Mouse (Mus musculus): ENCODE data around the gene Atg16l2. TPM values are rescaled to one million over a fixed set of nuclear protein-coding genes. Genes with fewer than 3 reads are reported as not detected.

Atg16l2 gene
- 1 to 10 TPM; 5.7 to 7.3 TPM for total RNA-seq (2021)
- long read RNA-seq, experiment 1, full-length matches to known transcripts: 2 of 9 reads
- long read RNA-seq, experiment 1, partial matches to known transcripts: 0 of 9 reads
- long read RNA-seq, experiment 1, other reads (novel, unspliced or antisense): 7 of 9 reads
- long read RNA-seq, experiment 2, partial matches to known transcripts: 0 of 1 reads
- long read RNA-seq, experiment 2, other reads (novel, unspliced or antisense): 1 of 1 reads

DNA sequence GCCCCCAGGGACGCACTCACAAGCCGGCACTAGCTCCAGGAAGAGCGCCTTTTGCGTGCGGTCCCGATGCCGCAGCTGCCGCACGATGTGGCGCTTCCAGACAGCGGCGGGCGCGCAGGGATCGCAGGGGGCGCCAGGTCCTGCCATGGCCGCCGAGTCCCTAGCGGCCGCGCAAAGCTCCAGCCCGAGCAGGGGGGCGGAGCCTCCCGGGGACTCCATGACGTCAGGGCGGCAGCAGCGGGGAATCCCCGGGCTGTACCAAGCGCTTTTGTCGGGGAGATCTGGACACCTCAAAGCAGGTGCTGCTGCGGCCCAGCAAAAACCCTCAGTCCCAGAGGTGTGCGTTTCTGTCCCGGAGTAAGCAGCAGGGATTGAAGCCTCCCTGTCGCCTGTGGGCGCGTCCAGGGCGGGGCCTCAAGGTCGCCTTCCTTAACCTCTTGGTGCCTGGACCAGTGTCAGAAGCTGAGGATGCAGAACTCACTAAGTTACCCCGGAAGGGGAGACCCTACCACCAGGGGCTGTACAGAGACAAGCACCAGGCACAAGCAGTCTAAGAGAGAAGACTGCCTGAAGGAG, at the start of gene Atg16l2:
Gene Atg16l2 (minus strand): TSS at position 371 of the 576 bp plus-strand sequence.
- intact Hi-C loops (cut with DNase I; ENCODE audit: low total_unique reads): no loop called here
- peak; percentile 91 for DNase-seq

DNA sequence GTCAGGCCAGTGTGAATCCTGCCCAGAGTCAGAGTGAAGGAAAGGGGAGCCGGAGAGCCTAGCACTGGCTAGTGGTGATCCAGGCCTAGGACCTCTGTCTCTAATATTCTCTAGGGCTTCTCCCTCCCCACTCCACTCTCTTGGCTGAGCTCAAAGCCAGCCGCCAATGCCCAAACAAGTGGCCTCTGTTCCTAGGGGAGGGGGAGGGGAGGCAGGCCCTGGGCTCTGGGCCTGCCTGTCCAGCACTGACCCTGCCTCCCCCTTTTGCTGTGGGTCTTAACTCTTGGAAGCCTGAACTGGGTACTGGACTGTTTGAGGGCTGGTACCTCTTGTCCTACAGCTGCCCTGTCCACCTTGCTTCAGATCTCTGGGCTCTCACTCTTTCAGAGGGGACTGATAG, 47.8 kb upstream of the Atg16l2 start:
- no peak for DNase-seq
- intact Hi-C loops (cut with DNase I; ENCODE audit: low total_unique reads): no loop called here

DNA sequence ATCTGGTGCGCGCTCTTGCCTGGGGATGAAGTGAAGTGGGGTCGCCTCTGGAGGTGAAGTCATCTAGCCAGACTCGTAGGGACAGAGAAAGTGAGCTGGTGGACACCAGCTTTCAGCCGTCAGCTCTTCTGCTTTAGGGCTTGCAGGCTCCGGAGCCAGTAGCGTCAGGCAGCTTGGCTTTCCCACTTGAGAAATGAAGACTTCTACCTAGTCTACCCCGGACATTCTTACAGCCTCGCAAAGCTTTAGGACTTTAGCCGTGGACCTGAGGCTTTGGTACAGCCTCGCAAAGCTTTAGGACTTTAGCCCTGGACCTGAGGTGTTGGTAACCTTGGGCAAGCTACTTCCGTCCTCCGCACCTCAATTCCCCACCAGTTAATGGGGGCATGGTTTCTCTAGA, 46.3 kb upstream of the Atg16l2 start:
- DNase-seq: no peak
- intact Hi-C loops (cut with DNase I; ENCODE audit: low total_unique reads): no loop called here

DNA sequence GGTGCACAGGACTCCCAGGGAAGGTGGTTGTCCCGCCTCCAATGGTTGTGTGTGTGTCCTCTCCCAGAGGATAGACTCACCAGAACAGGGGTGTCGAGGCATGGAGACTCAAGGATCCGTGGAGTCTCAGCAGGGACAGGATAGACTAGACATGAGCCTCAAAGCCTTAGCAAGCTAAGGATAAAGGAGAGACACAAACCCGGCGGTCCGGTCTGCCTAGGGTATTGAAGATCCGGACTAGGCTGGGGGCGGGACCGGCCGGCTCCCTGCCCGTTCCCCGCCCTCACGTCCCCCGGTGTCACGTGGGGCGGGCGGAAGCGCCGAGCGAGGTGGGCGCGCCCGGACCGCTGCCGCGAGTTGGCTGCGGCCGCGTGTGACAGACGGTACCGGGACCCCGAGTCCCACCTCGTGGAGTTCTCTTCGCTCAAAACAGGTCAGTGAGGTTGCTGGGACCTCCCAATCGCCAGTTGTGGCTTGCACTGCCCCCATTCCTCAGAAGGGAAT, 45.8 kb upstream of the Atg16l2 start, which contains the start of gene Arap1:
Gene Arap1 (plus strand): TSS at position 301 of the 504 bp plus-strand sequence.
- intact Hi-C loops (cut with DNase I; ENCODE audit: low total_unique reads): no loop called here
- peak; percentile 67 for DNase-seq

DNA sequence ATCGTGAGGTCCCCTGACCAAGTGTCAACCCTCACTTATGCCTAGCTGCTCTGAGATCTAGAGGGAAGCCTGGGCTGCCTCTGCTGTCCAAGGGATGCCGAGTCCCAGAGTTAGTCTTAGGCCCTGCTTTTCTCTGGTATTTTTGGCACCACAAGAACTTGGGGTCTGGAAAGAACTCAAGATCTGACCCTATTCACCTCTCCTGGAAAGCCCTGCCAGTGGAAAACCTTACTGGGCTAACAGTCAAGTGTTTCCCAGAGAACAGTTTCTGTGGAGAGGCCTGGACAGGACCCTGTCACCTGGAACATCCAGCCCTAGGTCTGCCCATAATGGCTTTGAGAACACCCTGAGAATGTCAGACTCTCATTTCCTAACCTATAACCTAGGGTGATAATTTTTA, 44.9 kb upstream of the Atg16l2 start:
- no peak for DNase-seq
- intact Hi-C loops (cut with DNase I; ENCODE audit: low total_unique reads): no loop called here

DNA sequence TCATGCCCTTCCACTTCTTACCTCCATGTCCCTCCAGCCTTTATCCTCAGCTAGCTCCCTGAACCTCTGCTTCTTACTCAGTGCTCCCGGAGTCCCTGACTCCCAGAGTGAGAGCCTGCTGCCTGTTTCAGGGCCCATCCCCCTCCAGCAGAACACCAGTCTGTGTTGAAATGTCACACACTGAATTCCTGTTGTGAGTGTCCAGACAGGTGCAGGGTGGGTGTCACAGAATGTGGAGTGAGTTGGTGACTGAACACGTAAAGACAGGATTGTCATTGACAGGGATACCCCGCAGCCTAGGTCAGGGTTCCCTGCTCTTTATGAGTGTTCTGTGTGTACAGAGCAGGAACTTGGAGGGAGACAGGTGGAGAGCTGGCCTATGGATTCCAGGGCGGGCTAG, 42.8 kb upstream of the Atg16l2 start:
- intact Hi-C loops (cut with DNase I; ENCODE audit: low total_unique reads): no loop called here
- no peak for DNase-seq

DNA sequence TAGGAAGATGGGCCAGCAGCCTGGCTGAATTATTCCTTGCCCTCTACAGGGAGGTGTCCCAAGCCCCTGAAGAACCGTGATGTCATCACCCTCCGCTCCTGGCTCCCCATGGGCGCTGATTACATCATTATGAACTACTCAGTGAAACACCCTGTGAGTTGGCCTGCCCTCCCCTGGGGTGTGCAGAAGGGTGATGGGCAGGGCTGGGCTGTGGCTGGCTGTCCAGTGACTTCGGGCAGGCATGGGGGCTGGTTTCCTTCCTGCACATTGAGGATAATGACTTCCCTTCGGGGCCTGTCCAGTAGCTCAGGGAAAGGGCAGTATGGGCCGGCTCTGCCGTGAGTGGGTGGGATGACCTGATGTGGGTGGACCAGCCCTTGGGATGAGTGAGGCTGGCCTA, 41.1 kb upstream of the Atg16l2 start:
- DNase-seq: no peak
- intact Hi-C loops (cut with DNase I; ENCODE audit: low total_unique reads): no loop called here

DNA sequence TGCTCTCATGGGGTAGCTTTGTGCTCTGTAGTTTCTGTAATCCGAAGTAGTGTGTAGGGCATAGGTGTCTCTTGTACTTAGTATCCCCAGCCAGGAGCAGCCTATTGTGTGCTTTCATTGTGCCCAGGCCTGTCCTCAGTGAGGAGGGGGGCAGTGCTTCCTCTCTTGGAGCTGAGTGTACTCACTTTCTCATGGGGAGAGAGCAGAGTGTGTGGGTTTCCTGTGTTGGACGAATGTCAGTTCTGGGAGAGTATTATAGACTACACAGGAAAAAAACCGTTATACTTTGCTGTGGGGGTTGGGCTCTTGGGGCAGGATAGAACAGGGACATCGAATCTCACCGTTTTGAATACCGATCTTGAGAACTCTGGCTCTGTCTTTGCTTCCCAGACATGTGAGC, 39.4 kb upstream of the Atg16l2 start:
- DNase-seq: no peak
- intact Hi-C loops (cut with DNase I; ENCODE audit: low total_unique reads): no loop called here

DNA sequence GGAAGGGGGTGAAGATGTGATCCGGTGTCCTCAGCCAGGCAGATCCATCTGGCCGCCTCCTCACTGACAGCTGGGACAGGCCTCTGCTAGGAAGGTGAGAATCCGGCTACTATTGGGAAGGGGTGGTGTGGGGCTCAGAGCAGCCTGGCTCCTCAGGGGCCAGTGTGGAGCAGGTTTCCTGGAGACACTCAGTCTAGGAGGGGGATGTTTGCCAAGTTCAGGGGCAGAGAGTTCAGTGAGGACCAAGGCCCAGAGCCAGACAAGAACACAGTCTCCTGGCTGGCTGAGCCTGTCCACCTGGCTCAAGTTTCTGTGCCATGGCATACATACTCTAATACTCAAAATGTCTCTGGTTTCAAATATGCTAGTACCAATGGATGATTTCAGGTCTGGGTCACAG, 35.4 kb upstream of the Atg16l2 start:
- intact Hi-C loops (cut with DNase I; ENCODE audit: low total_unique reads): no loop called here
- no peak for DNase-seq

DNA sequence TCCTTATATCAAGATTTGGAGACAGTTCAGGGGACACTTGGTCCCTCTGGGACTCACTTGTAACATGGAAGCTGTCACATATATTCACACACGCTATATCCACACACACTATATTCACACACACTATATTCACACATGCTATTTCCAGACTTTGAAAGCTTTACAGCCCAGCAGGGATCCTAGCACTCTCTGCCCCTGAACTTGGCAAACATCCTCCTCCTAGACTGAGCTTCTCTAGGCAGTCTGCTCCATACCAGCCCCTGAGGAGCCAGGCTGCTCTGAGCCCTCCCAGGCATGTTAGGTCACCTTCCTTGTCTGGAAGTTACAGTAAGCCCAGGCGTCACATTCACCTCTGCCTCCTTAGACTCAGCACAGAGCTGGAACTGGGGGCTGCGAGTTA, 34.6 kb upstream of the Atg16l2 start:
- intact Hi-C loops (cut with DNase I; ENCODE audit: low total_unique reads): no loop called here
- DNase-seq: no peak

DNA sequence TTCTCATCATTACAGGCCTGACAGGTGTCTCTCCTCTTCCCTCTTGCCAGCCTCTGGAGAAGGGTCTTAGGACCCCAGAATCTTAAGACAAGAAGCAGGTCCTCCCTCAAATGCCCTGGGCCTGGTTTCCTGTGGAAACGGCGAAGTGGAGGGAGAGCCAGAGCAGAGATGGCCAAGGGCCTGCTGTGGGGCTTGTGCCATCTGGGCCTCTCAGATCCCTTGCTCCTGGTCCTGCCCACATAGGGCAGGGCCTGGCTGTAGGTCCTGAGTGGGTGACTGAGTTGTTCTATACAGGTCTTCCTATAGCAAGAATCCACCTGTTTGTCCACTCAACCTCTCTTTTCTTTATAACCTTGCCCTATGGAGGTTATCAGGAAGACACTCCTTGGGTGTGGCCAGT, 33.2 kb upstream of the Atg16l2 start:
- no peak for DNase-seq
- intact Hi-C loops (cut with DNase I; ENCODE audit: low total_unique reads): no loop called here

DNA sequence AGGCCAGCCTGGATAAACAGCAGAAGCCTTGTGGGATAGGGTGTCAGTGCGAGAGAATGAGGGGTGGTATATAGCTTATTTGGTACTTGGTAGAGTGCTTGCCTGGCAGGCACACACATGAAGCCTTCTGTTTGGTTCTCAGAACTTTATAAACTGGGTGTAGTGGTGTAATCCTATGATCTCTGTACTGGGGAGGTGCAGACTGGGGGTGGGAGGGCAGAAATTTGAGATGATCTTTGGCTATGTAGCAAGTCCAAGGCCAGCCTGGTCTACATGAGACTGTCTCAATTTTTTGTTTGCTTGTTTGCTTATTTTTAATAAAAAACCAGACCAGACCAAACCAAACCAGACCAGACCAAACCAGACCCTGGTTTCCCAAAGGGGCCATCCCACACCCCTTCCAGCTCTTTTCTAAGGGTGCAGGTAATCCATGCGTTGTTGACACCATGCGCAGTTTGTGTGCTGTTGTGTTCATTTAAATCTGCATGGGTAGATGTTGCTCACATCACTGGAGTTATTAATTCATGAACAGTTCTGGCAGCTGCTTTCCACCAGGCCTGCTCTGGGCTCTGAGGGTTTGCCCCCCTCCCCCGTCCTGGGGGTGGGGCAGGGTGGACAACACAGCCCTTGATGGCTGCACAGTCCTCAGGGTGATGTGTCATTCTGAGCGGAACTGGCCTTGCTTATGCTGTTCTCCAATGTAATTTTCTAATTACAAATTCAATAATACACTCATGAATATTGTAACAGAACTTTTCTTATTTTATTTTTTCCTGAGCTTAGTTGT, 30.2 kb upstream of the Atg16l2 start:
- intact Hi-C loops (cut with DNase I; ENCODE audit: low total_unique reads): no loop called here
- no peak for DNase-seq

DNA sequence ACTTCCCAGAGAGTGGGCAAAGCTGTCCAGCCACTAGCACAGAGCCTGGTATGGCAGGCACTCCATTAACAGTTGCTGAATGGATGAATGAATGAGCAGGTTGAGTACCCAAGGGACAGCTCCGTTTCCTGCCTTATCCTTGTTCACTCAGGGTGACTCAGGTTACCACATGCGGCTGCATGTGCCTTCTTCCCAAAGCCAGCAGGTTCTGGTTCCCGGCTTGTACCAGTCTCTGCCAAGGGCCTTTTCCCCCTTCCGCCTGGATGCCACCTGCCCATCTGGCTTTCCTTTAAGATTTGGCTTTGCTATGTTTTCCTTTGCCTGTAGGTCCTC, 28.8 kb upstream of the Atg16l2 start:
- DNase-seq: no peak

DNA sequence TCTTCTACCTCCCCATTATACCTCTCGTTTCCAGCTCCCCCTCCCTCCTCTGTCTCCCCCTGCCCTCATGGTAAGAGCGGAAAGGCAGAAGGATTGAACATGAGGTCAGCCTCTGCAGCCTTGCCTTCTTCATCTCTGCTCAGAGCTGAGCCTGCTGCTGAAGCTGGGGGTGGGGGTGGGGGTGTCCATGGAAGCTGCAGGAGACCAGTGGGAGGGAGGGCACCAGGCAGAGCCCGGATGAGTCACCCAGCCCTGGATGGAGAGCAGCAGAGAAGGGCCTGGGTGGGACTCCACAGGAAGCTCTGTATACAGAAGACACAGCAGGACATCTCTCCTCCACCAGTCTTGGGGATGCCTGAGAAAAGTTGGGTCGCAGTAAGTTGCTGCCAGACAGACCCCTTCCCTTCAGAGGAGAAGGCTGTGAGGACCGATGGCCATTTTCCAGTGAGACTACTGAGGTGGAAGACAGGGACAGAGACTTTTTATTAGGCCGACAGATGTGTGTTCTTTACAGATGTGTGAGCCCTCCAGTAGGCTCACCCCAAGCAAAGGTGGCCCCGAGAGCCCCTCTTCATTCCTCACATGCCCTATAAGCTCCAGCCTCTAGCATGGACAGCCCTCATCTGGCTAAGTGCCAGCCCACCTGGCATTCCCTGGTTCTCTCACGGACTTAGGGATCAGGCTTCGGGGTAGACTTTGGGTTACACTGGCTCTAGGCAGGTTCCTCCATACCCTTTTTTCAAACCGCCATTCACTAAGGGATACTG, 28.2 kb upstream of the Atg16l2 start:
- DNase-seq: no peak
- intact Hi-C loops (cut with DNase I; ENCODE audit: low total_unique reads): no loop called here

More for the DNA sequence above, 28.8 kb upstream of the Atg16l2 start:
- intact Hi-C loops (cut with DNase I; ENCODE audit: low total_unique reads): no loop called here

DNA sequence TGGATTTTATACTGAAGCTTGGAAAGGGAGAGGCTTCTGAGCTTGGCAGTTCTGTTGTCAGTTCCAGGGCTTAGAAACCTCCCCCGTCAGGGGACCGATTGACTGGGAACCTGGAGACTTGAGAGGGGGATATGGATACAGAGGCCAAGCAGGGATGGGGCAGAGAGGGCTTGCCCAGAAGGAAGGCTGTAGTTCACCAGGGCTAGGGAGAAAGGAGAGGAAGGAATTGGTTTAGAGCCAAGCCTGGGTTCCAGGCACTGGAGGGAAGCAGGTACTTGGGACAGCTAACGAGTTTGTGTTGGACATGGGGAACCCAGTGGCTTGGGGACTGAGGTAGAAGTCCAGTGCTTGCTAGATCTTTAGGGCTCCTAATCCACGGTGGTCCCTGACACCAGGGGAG, 27.6 kb upstream of the Atg16l2 start:
- intact Hi-C loops (cut with DNase I; ENCODE audit: low total_unique reads): no loop called here
- no peak for DNase-seq

DNA sequence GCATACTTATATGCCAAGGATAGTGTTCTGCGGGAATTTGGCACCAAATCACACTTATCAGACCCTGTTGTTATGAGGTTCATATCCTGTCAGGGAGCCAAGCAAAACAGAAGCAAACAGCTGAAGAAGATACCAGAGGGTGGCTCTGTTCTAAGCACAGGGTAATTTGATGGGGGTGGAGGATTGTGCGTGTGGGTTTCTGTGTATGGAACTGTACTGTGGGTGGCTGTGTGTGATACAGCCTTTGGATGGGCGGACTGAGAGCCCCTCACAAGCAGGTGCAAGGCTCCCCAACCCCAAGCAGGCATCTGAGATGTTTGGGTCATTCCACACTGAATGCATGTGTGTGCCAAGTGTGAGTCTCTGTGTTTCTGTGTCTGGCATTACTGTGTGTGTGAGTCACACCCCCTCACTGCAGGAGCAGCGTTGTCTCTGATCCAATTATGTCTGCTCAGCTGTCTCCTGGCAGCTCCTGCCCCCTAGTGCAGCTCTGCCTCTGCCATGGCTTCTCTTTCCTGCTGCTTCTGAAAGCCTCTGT, 26.6 kb upstream of the Atg16l2 start:
- peak; percentile 37 for DNase-seq
- intact Hi-C loops (cut with DNase I; ENCODE audit: low total_unique reads): no loop called here

DNA sequence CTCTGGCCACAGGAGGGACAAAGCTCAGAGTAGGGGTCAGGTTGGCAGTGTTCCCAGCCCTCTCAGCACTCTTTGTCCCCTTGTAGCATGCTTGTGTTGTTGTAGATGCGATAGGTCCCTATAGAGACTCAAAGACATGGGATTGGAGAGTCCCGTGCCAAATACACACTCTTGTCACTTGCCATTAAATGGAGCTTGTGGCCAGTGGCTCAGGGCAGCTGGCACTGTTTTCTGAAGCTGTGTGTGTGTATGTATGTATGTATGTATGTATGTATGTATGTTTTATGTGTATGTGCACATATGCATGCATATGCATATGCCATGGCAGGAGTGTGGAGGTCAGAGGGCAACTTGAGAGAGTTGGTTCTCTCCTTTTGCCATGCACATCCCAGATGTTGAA, 25.7 kb upstream of the Atg16l2 start:
- DNase-seq: no peak
- intact Hi-C loops (cut with DNase I; ENCODE audit: low total_unique reads): no loop called here

DNA sequence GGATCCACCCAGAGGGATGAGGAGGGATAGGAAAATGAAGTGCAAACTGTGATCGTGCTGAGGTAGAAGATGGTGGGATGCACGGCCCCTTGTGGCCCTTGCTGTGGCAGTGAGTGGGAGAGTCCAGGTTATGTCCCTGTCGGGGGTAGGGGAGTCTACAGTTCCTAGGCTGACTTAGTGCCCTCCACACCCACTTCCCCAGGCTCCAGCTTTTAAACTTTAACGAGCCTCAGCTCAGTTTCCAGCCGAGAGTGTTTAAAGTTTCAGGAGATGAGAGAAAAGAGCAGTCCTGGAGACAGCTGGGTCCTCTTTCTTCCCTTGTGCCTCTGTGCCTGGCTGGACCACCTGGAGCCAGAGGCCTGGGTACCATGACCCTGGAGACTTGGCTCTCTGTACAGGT, 25.2 kb upstream of the Atg16l2 start:
- intact Hi-C loops (cut with DNase I; ENCODE audit: low total_unique reads): no loop called here
- DNase-seq: no peak

DNA sequence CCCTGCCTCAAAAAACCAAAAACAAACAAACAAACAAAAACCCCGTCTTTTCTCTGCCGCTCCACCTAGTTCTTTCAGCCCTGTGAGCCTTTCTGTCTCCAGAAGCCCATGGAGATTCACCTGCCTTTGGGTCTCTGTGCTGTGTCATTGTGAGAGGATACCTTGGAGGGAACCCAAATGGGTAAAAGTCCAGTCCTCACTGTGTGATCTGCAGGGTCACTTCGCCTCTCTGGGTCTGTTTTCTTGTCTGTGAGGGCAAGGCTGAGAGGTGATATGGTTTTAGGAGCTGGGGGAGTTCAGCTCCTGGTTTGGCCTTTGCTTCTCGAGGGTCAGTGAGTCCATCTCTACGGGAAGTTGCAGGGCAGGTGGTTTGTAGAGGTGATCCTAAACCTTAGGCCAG, 24.0 kb upstream of the Atg16l2 start:
- intact Hi-C loops (cut with DNase I; ENCODE audit: low total_unique reads): no loop called here
- DNase-seq: no peak

All from gastrocnemius, postnatal 14 days (tissue).